Mouse (Mus musculus) testis, postnatal 10 days (tissue): ENCODE measurements at regions not wholly inside any gene's neighbourhood (a gene's known extent, or its start where the extent isn't known, plus 50 kb on each side); places are given as distances from the start of the nearest gene placed in this dataset.

Experiments
- DNase-seq: peaks from one replicate; pipeline ENCODE4 v3.0.0; 2021; ENCODE audit warnings: low spot score

DNA sequence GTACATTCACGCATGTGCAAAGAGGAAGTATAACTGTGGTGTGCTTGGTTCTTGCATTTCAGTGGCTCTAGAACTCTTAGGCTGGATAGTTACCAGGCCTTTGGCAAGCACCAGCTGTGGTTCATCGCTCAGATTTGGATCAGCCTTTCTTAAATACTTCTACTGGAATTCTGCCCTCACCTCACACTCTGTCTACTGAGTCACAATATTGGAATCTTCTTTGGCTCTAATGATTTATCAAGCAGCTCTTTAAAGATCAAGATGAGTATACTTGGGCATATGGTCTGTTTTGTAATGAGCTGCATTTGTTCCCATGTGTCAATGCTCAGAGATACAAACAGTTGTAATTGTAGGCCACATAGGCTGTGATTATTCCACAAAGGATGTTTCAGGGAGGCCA lies 197.5 kb downstream of the Icos start:
- DNase-seq, result no peak

DNA sequence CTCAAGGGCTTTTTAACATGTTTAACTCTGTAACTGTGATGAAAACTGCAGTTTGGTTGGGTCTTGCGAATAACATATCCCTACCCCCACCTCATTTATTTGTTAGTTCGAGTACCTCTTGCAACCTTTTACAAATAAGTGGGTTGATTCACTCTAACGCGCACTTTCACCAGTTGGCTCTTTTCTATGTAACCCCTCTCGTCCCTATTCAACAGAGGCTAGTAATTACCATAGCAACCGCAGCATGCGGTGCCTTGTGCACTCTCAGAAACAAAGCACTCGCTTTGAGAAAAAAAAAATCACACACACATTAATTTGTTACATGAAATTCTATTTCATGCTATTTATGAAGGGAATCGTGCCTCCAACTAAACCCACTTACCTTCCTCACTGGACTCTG lies 201.7 kb downstream of the Icos start:
- DNase-seq, result no peak

DNA sequence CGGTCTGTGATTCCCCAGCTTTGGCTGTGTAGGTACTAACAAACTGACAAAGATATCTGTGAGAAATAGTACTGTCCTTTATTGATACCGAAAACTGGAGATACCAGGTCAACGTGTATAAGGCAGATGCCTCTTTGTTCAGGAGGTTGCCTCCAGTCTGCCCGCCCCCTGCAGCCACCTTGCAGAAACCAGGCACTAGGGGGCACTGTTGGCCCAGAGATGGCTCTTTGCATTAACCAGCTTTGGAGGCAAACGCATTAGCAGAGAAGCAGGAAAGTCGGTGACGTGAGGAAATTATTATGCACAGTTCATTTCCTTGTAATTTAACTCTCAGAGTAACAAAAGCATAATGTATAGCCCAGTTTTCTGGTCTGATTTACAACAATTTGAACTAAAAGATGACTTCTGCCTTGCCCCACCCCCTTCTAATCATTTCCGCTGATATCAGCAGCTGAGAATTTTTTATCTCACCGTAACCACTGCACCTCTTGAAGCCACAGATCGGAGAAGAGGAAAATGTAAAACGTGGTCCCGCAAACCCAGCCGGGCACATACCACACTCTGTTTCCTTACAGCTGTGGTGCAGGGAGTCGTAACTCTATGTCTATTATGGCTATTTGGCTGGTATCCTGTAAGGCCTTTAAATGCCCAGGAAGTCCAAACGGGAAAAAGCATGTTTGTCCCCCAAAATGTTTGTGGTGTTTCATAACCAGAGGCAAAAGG lies 203.5 kb downstream of the Icos start:
- DNase-seq, result peak; percentile 95

DNA sequence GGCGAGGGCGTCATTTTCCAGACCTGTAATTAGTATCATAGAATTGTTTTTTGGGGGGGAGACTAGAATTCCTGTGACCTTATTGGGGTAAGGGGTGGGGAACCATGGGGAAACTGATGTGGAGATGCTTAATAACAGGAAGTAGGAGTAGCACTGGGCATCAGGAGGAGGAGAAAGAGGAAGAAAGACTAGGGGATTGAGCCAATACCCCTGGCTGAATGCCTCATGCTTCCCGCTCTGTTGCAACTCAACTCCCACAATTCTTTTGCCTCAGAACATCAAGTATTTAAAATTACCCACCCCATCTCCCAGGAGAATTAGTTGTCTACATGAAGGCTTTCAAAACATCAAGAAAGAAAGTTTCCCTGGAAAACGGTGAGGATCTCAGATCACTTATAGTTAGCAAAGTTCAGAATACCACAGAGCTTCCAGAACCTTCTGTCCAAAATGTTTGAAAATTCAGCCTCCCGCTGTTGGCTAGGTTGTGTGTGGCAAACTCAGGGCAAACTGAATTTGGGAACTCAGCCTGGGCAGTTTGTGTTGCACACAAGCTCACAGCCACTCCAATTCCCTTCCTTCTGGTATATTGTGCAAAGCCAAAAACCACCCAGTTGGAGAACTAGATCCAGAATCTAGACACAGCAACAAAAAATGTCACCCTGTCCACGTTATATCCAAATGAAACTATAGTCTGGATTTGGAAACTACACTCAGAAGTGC lies 209.8 kb downstream of the Icos start:
- no peak for DNase-seq

DNA sequence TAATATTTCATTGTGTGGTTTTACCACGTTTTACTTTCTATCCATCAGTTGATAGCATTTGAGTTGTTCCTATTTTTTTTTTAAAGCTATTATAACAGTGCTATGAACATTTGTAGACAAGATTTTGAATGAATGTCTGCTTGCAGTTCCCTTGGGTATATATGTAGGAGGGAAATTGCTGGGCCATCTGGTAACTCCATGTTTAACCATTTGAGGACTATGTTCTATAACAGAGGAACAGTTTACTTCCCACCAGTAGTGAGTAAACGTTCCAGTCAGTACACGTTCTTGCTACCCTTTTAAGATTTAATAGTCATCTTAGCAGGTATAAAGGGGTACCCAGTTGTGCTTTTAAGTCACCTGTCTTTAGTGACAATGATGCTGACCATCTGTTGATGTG lies 213.2 kb downstream of the Icos start:
- no peak for DNase-seq

DNA sequence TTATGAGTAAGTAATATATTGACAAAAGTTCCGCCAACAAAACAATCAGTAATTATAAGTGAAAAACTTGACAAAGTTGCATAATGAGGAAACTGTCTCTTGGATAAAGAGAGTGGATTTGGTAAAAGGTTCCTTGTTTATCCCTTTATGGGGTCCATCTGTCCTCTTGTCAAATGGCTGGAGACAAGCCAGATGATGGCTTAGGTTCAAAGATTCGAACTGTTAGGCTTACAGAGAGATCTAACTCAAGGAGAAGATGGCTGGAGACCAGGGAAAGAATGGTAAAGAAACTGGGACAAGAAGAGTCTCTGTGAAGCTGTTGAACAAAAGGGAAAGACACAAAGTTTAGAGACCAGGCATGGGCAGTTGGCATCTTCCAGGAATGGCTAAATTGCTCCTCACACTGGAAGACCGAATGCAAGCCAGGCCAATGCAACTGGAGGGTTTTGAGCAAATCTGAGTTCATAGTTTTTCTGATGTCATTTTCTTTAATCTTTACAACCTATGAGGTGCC lies 220.9 kb downstream of the Icos start:
- no peak for DNase-seq

DNA sequence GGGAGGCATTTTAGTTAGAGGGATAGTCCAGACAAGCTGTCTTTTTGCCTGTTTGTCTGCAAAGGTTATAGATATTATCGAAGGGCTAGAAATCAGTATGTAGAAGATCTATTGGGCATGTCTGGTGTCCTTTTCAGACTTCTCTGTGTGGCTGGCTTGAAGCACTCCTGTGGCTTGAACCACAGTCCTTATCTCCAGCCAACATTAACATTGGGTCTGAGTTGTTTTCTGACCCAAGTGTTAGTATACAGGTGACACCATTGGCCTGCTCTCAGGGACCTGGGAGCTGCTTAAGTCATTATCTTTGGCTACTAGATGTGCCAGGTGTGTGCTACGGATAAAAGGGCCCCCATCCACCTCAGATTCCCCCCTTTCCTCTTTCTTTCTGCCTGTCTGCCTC lies 223.3 kb downstream of the Icos start:
- no peak for DNase-seq

DNA sequence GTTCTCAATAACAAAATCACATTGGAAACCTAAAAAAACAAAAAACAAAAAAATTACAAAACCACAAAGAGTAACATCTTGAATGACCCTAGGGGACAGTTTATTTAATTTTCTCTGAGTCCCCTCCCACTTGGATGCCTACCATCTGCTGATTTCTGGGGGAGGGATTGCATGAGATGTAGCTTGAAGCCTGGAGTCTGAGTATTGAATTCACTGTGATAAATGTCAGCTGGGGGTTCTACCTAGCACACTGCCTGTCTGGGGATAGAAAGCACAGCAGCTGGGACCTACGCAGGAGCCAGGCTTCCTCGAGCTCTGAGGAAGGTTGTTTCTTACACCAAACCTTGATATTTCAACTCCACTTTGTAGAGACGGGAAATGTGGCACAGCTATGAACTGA lies 224.4 kb downstream of the Icos start:
- no peak for DNase-seq

DNA sequence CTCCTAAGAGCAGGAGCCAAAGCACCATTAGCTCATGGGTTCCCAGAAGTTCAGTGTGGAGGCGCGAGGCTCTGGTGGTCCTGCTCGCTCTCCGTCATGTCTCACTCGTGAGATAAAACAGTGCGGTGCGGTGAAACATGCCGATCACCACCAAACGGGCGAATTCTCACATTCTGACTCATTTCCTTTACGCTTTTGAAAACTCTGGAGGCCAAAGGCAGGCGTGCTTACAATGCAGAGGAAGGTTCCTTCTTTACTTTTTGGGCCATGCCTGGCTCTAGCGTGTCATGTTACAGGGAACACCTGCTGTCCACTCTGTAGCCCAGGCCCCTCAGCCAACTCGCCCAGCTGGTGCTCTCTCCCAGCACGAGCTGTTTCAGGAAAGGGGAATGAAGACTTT lies 225.4 kb downstream of the Icos start:
- no peak for DNase-seq

DNA sequence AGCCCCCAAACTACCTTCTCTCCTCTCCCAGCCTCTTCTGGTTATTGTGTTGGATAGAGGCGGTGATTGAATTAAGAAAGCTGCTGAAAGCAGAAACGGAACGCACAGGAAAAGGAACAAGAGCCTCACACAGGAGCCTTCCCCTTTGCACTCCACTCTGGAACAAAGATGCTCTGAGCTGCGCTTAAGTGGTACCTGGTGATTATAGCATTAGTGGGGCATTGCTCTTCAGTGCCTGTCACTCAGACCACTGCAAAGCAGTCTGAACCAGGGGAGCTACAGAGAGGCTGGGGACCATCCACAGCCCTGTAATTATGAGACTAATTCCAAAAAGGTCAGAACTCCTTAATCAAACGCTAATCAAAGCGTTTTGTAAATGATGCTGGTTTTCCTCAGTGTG lies 225.9 kb downstream of the Icos start:
- no peak for DNase-seq

DNA sequence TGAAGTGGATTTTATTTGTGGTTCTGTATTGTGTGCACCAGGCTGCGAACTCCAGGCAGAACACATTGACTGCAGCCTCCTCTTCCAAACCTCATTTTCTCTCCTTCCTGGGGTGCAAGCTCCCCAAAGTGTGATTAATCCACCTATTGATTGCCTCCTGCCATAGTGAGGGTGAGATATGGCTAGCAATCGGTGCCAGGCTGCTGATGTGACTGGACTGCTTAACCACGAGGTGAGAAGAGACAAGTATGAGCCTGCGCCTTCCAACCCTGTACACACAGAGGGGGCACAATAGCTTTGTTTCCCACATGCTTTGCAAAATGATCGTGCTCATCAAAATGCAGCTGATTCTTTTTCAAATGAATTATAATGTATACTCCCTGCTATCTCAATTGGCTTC lies 227.4 kb downstream of the Icos start:
- no peak for DNase-seq

DNA sequence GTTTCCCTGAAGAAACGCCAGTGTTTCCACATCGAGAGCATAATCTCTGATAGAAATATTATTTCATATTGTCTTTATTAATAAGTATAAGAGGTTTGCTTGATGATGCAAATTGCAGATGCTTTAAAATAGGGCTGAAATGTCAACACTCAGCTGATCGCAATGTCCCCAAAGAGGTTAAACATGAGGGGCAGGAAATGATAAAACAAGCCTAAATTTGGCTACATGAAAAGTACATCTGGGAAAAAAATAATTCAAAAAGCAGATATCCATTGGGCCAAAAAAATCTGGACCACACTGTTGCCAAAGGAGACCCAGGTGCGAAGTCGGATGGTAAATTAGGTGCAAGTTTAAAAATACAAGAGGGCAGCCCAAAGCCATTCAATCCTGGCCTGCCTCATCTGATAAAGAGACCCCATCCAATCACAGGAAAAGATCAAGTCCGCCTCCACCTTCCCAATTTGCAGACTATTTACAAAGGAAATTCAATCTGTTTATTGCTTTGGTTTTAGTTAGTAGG lies 229.2 kb downstream of the Icos start:
- DNase-seq, result no peak

DNA sequence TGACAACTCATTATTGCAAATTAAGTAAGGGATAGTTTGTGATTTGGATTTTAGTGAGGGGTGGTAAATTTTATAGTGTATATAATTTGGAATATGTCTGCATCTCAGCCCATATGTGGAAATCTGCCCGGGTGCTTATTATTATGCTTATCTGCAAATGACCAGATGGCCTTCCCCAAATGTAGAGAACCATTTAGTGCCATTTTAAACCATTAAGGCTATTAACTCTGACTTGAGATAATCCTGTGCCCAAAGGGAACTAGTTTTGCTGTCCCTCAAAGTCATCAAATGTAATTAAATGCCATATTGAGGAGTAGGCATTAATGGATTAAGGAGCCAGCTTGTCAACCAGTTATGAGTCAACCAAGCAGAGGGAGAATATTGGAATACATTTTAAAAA lies 230.7 kb downstream of the Icos start:
- DNase-seq, result no peak

DNA sequence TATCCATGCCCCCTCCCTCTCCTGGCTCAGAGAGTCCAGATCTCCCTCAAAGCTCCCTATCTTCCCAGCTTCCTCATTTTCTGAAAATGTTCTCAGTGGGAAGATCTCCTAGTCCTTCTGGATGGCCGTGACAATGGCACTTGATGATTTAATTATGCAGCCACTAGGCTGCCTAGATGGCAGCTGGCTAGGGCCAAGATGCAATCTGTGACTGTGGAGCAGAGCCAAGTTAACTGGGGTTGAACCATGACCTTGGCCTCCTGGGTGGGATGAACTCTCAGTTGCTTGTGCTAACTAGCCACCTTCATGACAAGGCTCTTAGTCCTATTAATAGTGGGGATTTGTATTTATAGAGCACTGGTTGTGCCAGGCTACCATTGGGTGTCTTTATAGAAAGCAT lies 243.4 kb downstream of the Icos start:
- no peak for DNase-seq

DNA sequence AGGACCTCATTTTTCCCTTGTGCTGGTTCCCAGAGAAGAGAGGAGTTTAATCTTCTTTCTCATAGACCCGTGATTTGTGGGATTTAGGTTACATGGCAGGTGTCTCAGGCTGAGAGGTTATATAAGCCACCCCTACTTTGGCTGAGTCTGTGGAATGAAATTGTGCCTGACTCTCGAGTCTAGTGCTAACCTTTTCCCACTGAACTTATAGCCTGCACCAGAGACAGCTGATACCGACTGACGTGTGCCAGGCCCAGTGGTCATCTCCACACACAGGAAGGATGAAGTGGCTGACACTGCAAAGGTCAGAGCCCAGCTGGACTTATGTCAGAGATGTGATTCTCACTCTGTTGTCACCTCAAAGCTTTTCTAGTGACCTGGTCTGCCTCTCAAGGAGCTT lies 251.2 kb downstream of the Icos start:
- no peak for DNase-seq

DNA sequence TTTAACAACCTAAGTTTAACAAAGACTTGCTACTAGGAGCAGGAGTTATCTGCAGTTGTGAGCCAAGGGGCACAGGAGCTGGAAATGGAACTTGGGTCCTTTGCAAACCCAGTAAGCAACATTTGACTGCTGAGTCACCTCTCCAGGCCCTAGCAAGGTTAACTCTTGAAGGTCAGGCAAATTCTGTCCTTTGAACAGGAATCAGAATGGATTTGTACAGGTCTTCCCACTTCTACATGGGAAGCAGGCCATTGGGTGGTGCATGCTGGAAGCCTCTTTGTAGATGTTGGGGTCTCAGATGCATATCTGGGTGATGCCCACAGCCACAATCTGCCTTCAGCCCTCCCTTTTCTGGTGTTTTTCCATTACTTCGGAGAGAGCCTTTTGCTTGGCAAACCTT lies 255.3 kb downstream of the Icos start:
- no peak for DNase-seq

DNA sequence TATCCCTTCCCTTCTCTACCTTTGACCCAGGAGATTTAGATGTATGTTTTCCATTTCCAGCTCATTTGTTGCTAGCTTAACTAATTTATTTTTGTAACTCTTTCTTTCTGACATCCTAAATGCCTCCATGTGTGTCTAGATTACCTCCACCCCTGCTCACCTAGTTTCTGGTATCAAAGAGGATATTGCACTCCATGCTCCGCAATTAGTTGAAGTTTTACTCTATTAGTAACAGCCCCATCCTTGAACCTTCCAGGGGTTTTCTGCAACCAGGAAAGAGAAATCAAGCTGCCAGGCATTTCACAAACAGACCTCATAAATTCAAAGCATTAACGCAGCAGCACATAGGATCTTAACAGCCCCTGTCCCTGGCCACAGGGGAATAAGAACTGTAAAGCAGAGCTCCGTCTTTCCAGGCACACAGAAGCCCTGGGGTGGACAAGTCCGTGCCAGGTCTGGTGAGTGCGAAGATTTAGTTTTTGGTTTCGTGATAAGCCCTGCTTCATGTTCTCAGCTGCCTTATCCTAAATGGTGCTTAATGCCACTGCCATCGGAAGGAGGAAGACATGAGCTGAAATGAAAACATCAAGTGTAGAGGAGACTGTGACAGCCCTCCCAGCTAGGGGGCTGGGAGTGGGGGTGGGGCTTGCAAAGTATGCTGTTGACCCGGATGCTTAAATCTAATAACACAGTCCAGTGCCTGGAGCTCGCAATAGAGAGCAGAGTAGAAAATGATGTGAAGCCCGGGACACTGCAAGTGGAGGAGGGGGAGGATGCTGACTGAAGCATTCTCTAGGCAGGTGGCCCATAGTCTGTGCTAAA lies 256.0 kb downstream of the Icos start:
- DNase-seq, result no peak

DNA sequence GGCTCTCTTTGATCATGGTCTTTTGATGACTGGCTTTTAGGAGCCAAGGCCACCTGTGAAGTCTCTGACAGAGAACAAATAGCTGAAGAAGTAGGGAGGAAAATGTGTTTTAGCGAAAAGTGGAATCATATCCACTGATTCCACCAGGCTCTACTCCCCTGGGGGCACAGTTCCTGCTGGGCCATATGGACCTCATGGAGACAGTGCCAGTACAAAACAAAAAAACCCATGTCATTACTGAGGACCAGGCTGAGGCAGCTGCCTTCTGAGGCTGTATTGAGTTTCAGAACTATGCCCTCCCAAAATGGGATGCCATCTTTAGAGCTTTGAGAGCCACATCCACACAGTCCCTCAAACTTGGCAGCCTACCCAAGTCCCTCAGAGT lies 256.6 kb downstream of the Icos start:
- no peak for DNase-seq

DNA sequence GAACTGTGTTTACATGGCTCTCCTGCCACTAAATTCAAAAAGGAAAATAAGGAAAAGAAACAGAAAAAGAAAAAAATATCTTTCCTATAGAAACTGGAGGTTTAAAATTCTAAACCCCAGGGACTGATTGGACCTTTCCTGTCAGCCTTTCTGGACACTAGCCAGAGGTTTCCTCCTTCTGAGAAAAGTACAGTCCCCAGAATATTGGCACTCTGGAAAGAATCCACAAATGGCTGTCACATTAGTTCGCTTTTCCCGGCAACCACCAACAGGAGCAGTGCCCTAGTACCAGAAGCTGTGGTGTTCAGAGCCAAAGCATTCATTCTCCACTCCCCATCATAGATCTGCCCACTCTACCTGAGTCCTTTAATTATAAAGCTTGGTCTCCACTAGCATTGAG lies 258.8 kb downstream of the Icos start:
- no peak for DNase-seq

DNA sequence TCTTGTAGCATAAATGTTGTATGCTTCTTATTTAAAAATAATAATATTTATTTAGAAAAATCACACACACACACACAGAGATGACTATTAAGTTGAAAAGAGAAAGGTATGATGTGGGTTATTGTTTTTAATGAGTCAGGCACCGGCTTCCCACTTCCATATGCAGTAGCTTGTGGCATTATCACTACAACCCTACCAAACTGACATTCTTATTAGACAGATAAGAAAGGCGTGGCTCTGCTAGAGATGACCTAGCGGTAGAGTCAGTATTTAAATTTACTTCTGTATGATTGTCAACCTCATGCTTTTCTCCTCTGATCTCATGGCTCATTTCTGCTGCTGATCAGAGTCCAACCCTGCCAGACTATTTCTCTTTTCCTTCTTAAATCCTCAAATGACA lies 260.9 kb downstream of the Icos start:
- DNase-seq, result no peak

DNA sequence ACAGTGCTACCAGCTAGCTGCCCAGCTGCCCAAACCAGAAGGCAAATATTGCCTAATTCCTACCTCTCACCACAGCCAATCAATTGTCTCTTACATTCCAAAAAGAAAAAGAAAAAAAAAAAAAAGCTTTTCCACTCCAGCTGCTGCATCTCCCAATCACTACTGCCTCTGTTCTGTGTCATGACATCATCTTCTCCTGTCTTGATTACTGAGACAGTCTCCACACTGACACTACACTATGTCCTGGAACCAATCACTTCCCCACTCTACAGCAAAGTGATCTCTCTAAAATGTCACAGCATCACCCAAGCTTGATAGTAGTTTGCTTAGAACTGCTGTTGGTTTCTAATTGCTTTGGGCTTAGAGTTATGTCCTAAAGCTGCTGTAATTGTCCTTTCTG lies 279.8 kb downstream of the Icos start:
- DNase-seq, result no peak

DNA sequence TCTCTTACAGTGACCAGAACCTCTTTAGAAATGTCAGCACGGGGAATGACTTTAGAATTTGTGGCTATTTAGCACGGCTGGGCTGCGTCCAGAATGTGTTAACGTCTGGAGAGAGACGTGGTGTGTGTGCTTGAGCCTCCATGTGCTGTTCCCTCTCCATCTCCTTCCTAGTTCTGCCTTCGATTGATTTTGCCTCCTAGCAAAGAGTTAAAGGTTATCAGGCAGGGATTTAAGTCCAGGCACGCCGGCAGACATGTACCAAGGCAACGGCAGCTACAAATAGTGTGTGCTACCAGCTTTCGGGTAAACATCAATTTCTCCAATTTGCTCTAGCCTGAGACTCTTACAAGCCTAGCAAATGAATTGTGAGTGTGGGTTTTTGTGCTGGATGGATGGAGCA lies 285.7 kb downstream of the Icos start:
- no peak for DNase-seq

DNA sequence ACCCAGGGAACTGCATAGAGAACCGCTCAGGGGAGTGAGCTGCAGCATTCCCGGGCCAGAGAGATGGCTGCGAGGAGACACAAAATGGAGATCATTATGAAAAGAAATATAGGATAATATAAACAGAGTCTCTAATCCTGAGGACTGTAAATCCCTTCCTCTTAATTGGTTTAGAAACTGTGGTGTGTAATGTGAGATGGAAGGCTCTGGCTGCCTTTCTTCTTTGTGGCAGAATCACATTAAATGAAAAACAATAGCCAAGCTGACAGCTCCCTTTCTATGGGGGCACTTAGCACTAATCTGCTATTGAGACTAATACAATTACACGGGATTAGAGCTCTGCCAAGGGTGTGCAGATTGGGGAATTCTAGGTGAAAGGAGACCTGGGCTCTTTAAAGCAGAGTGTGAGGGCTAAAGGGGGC lies 288.0 kb downstream of the Icos start:
- DNase-seq, result no peak
